Mouse (Mus musculus): ENCODE measurements at regions not wholly inside any gene's neighbourhood (a gene's known extent, or its start where the extent isn't known, plus 50 kb on each side); places are given as distances from the start of the nearest gene placed in this dataset.

GRCm38 (mm10) chr14:105621124-105621523 is 275.5 kb downstream of the Spry2 start:
- no peak for TF ChIP-seq GATA1 (IDR thresholded peaks at IDR 0.05; ENCODE audit: borderline replicate concordance, low read length)
- no peak for TF ChIP-seq FLI1 (IDR thresholded peaks at IDR 0.05; ENCODE audit: low read length)

All from megakaryocyte, embryonic 14.5 days (primary cell).